10 mouse cellular contexts compared by ENCODE assay signal in genomic region chr8:123835451-123835850, GRCm38 (mm10). TPM values are rescaled to one million over a fixed set of nuclear protein-coding genes. Genes with fewer than 3 reads are reported as not detected.
DNase-seq lines count a peak whose midpoint lies in the region; ATAC-seq and TF ChIP-seq lines count a peak whose summit lies in the region.
"Had no signal": no experiment of that assay in that cellular context is flagged by ENCODE, and none has a peak within 500 bp of the region (broad histone marks: within the 10 kb centered on the region; RNA-seq: fewer than 3 reads in every experiment).

No protein-coding gene starts in this region.

- no peak overlapping the region for H3K9ac ChIP-seq in forebrain, embryonic 11.5 days (ENCODE audit: low read length)
- no peak overlapping the region for H3K9ac ChIP-seq in forebrain, embryonic 12.5 days
- H3K9ac ChIP-seq: neural tube, embryonic 12.5 days had no signal

- TF ChIP-seq CTCF in spleen, adult 2 months (IDR thresholded peaks at IDR 0.05; ENCODE audit: extremely low read depth, insufficient read depth, insufficient read length, insufficient replicate concordance): peak; percentile 63; the same call in 1 of the 2 replicates

- ATAC-seq in forebrain, embryonic 11.5 days (replicated peaks; ENCODE audit: low FRiP score): no peak
- ATAC-seq in forebrain, embryonic 12.5 days (ENCODE audit: low FRiP score): no peak
- peak; percentile 77; the same call in 1 of the 2 replicates for ATAC-seq in megakaryocyte, adult 5-6 weeks (ENCODE audit: poor library complexity, severe bottlenecking)

- H3K27me3 ChIP-seq in forebrain, embryonic 11.5 days (ENCODE audit: control insufficient read depth, insufficient read depth, low read length): no peaks in the 10 kb centered on the region
- H3K27me3 ChIP-seq in forebrain, embryonic 12.5 days: no peaks in the 10 kb centered on the region
- H3K27me3 ChIP-seq in spleen, adult 2 months (ENCODE audit: control insufficient read depth, insufficient read depth, low read length): no peaks in the 10 kb centered on the region
- H3K27me3 ChIP-seq: neural tube, embryonic 12.5 days had no signal

- H3K4me3 ChIP-seq in forebrain, embryonic 11.5 days (ENCODE audit: low read depth, low read length): no peak overlapping the region
- no peak overlapping the region for H3K4me3 ChIP-seq in forebrain, embryonic 12.5 days (replicated peaks)
- H3K4me3 ChIP-seq in spleen, adult 2 months (ENCODE audit: extremely low read depth, insufficient read depth, insufficient read length): no peak overlapping the region
- H3K4me3 ChIP-seq: neural tube, embryonic 12.5 days had no signal

- no peak overlapping the region for H3K27ac ChIP-seq in forebrain, embryonic 11.5 days (ENCODE audit: low read depth, low read length)
- H3K27ac ChIP-seq in forebrain, embryonic 12.5 days: no peak overlapping the region
- H3K27ac ChIP-seq in spleen, adult 2 months (ENCODE audit: insufficient read depth, low read length): no peak overlapping the region
- H3K27ac ChIP-seq: neural tube, embryonic 12.5 days had no signal

- H3K4me1 ChIP-seq in forebrain, embryonic 11.5 days (replicated peaks; ENCODE audit: control insufficient read depth, insufficient read depth, low read length): no peaks in the 10 kb centered on the region
- H3K4me1 ChIP-seq in forebrain, embryonic 12.5 days: no peaks in the 10 kb centered on the region
- H3K4me1 ChIP-seq in spleen, adult 2 months (ENCODE audit: control insufficient read depth, insufficient read depth, insufficient read length): no peaks in the 10 kb centered on the region
- H3K4me1 ChIP-seq: neural tube, embryonic 12.5 days had no signal

- WGBS in forebrain, embryonic 11.5 days: 61% methylated on average over 9 of the region's 9 CpGs
- 59% methylated on average over 9 of the region's 9 CpGs for WGBS in forebrain, embryonic 12.5 days
- 66% methylated on average over 9 of the region's 9 CpGs for WGBS in spleen, adult 2 months

- H3K4me2 ChIP-seq in forebrain, embryonic 11.5 days (ENCODE audit: low read depth, low read length, severe bottlenecking): no peak overlapping the region
- no peak overlapping the region for H3K4me2 ChIP-seq in forebrain, embryonic 12.5 days
- H3K4me2 ChIP-seq: neural tube, embryonic 12.5 days had no signal

- no peak for TF ChIP-seq POLR2A in spleen, adult 2 months (IDR thresholded peaks at IDR 0.05; ENCODE audit: low read depth, low read length)

- H3K36me3 ChIP-seq in forebrain, embryonic 11.5 days (ENCODE audit: control insufficient read depth, insufficient read depth, low read length): peaks cover 16% of the 10 kb centered on the region
- H3K36me3 ChIP-seq in forebrain, embryonic 12.5 days (replicated peaks): peaks cover 74% of the 10 kb centered on the region
- no peaks in the 10 kb centered on the region for H3K36me3 ChIP-seq in spleen, adult 2 months (ENCODE audit: control insufficient read depth, insufficient read depth, low read length)

- DNase-seq in forebrain, embryonic 11.5 days (ENCODE audit: low spot score): peak; percentile 75
- peak; percentile 74 to 75 for DNase-seq in B cell, adult 2 months
- peak; percentile 62 for DNase-seq in adrenal gland, postnatal 25 days
- DNase-seq in embryo, embryonic 9.5 days (ENCODE audit: extremely low spot score): peak; percentile 47
- DNase-seq in kidney, postnatal 14 days: peak; percentile 49
- peak; percentile 21 to 60 for DNase-seq in spleen, adult 2 months (ENCODE audit: low read depth in 1 of 2, low spot score in 2 of 2)

- no peaks in the 10 kb centered on the region for H3K9me3 ChIP-seq in forebrain, embryonic 11.5 days (ENCODE audit: control insufficient read depth, low read length)
- H3K9me3 ChIP-seq in forebrain, embryonic 12.5 days: no peaks in the 10 kb centered on the region
- H3K9me3 ChIP-seq: neural tube, embryonic 12.5 days had no signal

RNA-seq across cellular contexts. Expression of gene Ccsap, which starts 24.6 kb away (rescaled TPM):
- 10.0 and 10.4 TPM in 2 replicates for polyA plus RNA-seq in forebrain, embryonic 11.5 days (2014; fragmentation: Nextera tagmentation; extraction: Ambion mirVana)
- 11.7 and 12.3 TPM in 2 replicates for polyA plus RNA-seq in forebrain, embryonic 12.5 days (2016; fragmentation: Nextera tagmentation; extraction: Ambion mirVana)
- 2.7 and 4.4 TPM in 2 replicates for total RNA-seq in adrenal gland, postnatal 25 days (2021)
- 8.0 and 9.2 TPM in 2 replicates for total RNA-seq in megakaryocyte, adult 5-6 weeks (2015)
- 11.1 and 11.7 TPM in 2 replicates for total RNA-seq in megakaryocyte, adult 5-6 weeks (2017)
- 1.8 and 2.8 TPM in 2 replicates for polyA plus RNA-seq in spleen, adult 2 months (2012; rRNA removed)

RNA-seq across cellular contexts. Expression of gene Rab4a, which starts 29.7 kb away (rescaled TPM):
- polyA plus RNA-seq in forebrain, embryonic 11.5 days (2014; fragmentation: Nextera tagmentation; extraction: Ambion mirVana): 70.2 and 75.9 TPM in 2 replicates
- 61.4 and 63.9 TPM in 2 replicates for polyA plus RNA-seq in forebrain, embryonic 12.5 days (2016; fragmentation: Nextera tagmentation; extraction: Ambion mirVana)
- 23.6 and 24.6 TPM in 2 replicates for total RNA-seq in adrenal gland, postnatal 25 days (2021)
- total RNA-seq in megakaryocyte, adult 5-6 weeks (2015): 1.2 and 2.1 TPM in 2 replicates
- 0.26 and 1.1 TPM in 2 replicates for total RNA-seq in megakaryocyte, adult 5-6 weeks (2017)
- 4.2 and 4.8 TPM in 2 replicates for polyA plus RNA-seq in spleen, adult 2 months (2012; rRNA removed)

RNA-seq across cellular contexts. Expression of gene Acta1, which starts 59.1 kb away (rescaled TPM):
- 0.56 and 0.68 TPM in 2 replicates for polyA plus RNA-seq in forebrain, embryonic 11.5 days (2014; fragmentation: Nextera tagmentation; extraction: Ambion mirVana)
- polyA plus RNA-seq in forebrain, embryonic 12.5 days (2016; fragmentation: Nextera tagmentation; extraction: Ambion mirVana): 0.94 and 2.4 TPM in 2 replicates
- 1.5 TPM in 1 of 2 replicates, not detected in the other for total RNA-seq in adrenal gland, postnatal 25 days (2021)
- not detected in 2 replicates for total RNA-seq in megakaryocyte, adult 5-6 weeks (2015)
- not detected in 2 replicates for total RNA-seq in megakaryocyte, adult 5-6 weeks (2017)
- polyA plus RNA-seq in spleen, adult 2 months (2012; rRNA removed): 0.54 and 0.98 TPM in 2 replicates
- total RNA-seq: hematopoietic stem cell, adult 5-6 weeks had no signal

Comparison
In these comparisons a context has a peak if more than half of its experiments do, and no peak if none do; other contexts are left out.
1. RNA of gene Rab4a, which starts 29.7 kb away (polyA plus RNA-seq): 70.2 to 75.9 TPM in forebrain, embryonic 11.5 days and 61.4 to 63.9 TPM in forebrain, embryonic 12.5 days; 4.2 to 4.8 TPM in spleen, adult 2 months; every median in the first group is over 10 times any median in the second.
2. Peak in every context shown above with its lines, with median percentiles within 50 percentile points of each other: DNase-seq.